Comparison of ENCODE assay signal across 15 mouse cellular contexts in genomic region chr9:45432639-45433038, GRCm38 (mm10). TPM values are rescaled to one million over a fixed set of nuclear protein-coding genes. Genes with fewer than 3 reads are reported as not detected.
A peak's percentile ranks its signal among the peaks of the same experiment; 100 is the strongest.
DNase-seq lines count a peak whose midpoint lies in the region; ATAC-seq lines count a peak whose summit lies in the region.
"Had no signal": no experiment of that assay in that cellular context is flagged by ENCODE, and none has a peak within 500 bp of the region (broad histone marks: within the 10 kb centered on the region; RNA-seq: fewer than 3 reads in every experiment).

No protein-coding gene starts in this region.

- intact Hi-C loops in left cerebral cortex, postnatal 4 days (cut with DNase I): loop anchor here (10.0 kb wide), 1 partner anchor 262 kb away; no protein-coding TSS in a partner anchor

- peak overlapping the region; percentile 18; the same call in 1 of the 2 replicates for H3K4me2 ChIP-seq in midbrain, embryonic 12.5 days (replicated peaks)
- no peak overlapping the region for H3K4me2 ChIP-seq in midbrain, embryonic 11.5 days
- H3K4me2 ChIP-seq in hindbrain, embryonic 15.5 days: peak overlapping the region; percentile 89

- WGBS in midbrain, embryonic 12.5 days: 68% methylated on average over 12 of the region's 12 CpGs
- WGBS in midbrain, embryonic 11.5 days: 79% methylated on average over 12 of the region's 12 CpGs
- 38% methylated on average over 12 of the region's 12 CpGs for WGBS in hindbrain, embryonic 15.5 days

- no peak for DNase-seq in midbrain, embryonic 11.5 days (ENCODE audit: low spot score, missing footprints)
- peak; percentile 45 for DNase-seq in left cerebral cortex, postnatal 4 days
- peak; percentile 56 for DNase-seq in right cerebral cortex, postnatal 25 days
- no peak for DNase-seq in ovary, postnatal 36 days (ENCODE audit: low spot score)
- no peak for DNase-seq in urinary bladder, postnatal 14 days (ENCODE audit: low spot score)
- DNase-seq in lung, postnatal 10 days: no peak
- DNase-seq: kidney, postnatal 10 days; liver; thymus, postnatal 36 days had no signal

- H3K9ac ChIP-seq in midbrain, embryonic 12.5 days (replicated peaks): no peak overlapping the region
- H3K9ac ChIP-seq in midbrain, embryonic 11.5 days (ENCODE audit: low read length): no peak overlapping the region
- peak overlapping the region; percentile 48 for H3K9ac ChIP-seq in hindbrain, embryonic 15.5 days

- peaks cover 43% of the 10 kb centered on the region for H3K4me1 ChIP-seq in midbrain, embryonic 12.5 days
- peaks cover 9% of the 10 kb centered on the region for H3K4me1 ChIP-seq in midbrain, embryonic 11.5 days (ENCODE audit: control insufficient read depth, insufficient read depth, low read length)
- H3K4me1 ChIP-seq in hindbrain, embryonic 15.5 days (replicated peaks): peaks cover 69% of the 10 kb centered on the region

- no peaks in the 10 kb centered on the region for H3K36me3 ChIP-seq in midbrain, embryonic 12.5 days
- no peaks in the 10 kb centered on the region for H3K36me3 ChIP-seq in midbrain, embryonic 11.5 days (ENCODE audit: control insufficient read depth, insufficient read depth, low read length)
- no peaks in the 10 kb centered on the region for H3K36me3 ChIP-seq in hindbrain, embryonic 15.5 days
- H3K36me3 ChIP-seq: G1E had no signal

- ATAC-seq in midbrain, embryonic 12.5 days (ENCODE audit: low FRiP score, low read depth): no peak
- no peak for ATAC-seq in midbrain, embryonic 11.5 days (ENCODE audit: low FRiP score)
- ATAC-seq in hindbrain, embryonic 15.5 days (ENCODE audit: low FRiP score, low read depth): peak; percentile 42

- no peak overlapping the region for H3K27ac ChIP-seq in midbrain, embryonic 12.5 days (replicated peaks)
- H3K27ac ChIP-seq in midbrain, embryonic 11.5 days (ENCODE audit: low read depth, low read length): no peak overlapping the region
- peak overlapping the region; percentile 81 for H3K27ac ChIP-seq in hindbrain, embryonic 15.5 days (replicated peaks)

- no peaks in the 10 kb centered on the region for H3K9me3 ChIP-seq in midbrain, embryonic 12.5 days
- H3K9me3 ChIP-seq in midbrain, embryonic 11.5 days (ENCODE audit: control insufficient read depth, low read length): no peaks in the 10 kb centered on the region
- H3K9me3 ChIP-seq in hindbrain, embryonic 15.5 days: no peaks in the 10 kb centered on the region

- peaks cover 51% of the 10 kb centered on the region for H3K27me3 ChIP-seq in midbrain, embryonic 12.5 days
- peaks cover 40% of the 10 kb centered on the region for H3K27me3 ChIP-seq in midbrain, embryonic 11.5 days (ENCODE audit: control insufficient read depth, insufficient read depth, low read length)
- peaks cover 24% of the 10 kb centered on the region; the same call in 1 of the 2 replicates for H3K27me3 ChIP-seq in hindbrain, embryonic 15.5 days

- H3K4me3 ChIP-seq in midbrain, embryonic 12.5 days: no peak overlapping the region
- no peak overlapping the region for H3K4me3 ChIP-seq in midbrain, embryonic 11.5 days (ENCODE audit: low read depth, low read length)
- peak overlapping the region; percentile 67 for H3K4me3 ChIP-seq in hindbrain, embryonic 15.5 days

RNA-seq across cellular contexts. Expression of gene Dscaml1, which starts 6.2 kb away (rescaled TPM):
- 2.0 and 2.3 TPM in 2 replicates for polyA plus RNA-seq in midbrain, embryonic 12.5 days (2016; fragmentation: Nextera tagmentation; extraction: Ambion mirVana)
- 0.74 and 0.86 TPM in 2 replicates for polyA plus RNA-seq in midbrain, embryonic 11.5 days (2014; fragmentation: Nextera tagmentation; extraction: Ambion mirVana)
- 12.2 and 13.8 TPM in 2 replicates for polyA plus RNA-seq in hindbrain, embryonic 15.5 days (2015; fragmentation: Nextera tagmentation; extraction: Ambion mirVana)
- 10 to 100 TPM; 46.6 to 49.1 TPM for total RNA-seq in left cerebral cortex, postnatal 4 days (2021)
- total RNA-seq: granulocyte monocyte progenitor cell, adult 5-6 weeks; hematopoietic stem cell, adult 5-6 weeks; neutrophil, adult 5-6 weeks had no signal
- polyA plus RNA-seq: G1E had no signal

RNA-seq across cellular contexts. Expression of gene Fxyd2, which starts 33.2 kb away (rescaled TPM):
- 2.9 and 3.0 TPM in 2 replicates for polyA plus RNA-seq in midbrain, embryonic 12.5 days (2016; fragmentation: Nextera tagmentation; extraction: Ambion mirVana)
- 1.00 and 1.5 TPM in 2 replicates for polyA plus RNA-seq in midbrain, embryonic 11.5 days (2014; fragmentation: Nextera tagmentation; extraction: Ambion mirVana)
- 12.5 and 13.1 TPM in 2 replicates for polyA plus RNA-seq in hindbrain, embryonic 15.5 days (2015; fragmentation: Nextera tagmentation; extraction: Ambion mirVana)
- 1 to 10 TPM; 6.7 to 7.0 TPM for total RNA-seq in left cerebral cortex, postnatal 4 days (2021)
- total RNA-seq: hematopoietic stem cell, adult 5-6 weeks; neutrophil, adult 5-6 weeks had no signal
- polyA plus RNA-seq: G1E had no signal

Comparison
In these comparisons a context has a peak if more than half of its experiments do, and no peak if none do; other contexts are left out.
1. DNase-seq: peak in left cerebral cortex, postnatal 4 days (single experiment) and right cerebral cortex, postnatal 25 days (single experiment); none in midbrain, embryonic 11.5 days (single experiment), ovary, postnatal 36 days (single experiment), urinary bladder, postnatal 14 days (single experiment) and lung, postnatal 10 days (single experiment).